ENCODE assay signal across 11 mouse cellular contexts in the genomic region with DNA sequence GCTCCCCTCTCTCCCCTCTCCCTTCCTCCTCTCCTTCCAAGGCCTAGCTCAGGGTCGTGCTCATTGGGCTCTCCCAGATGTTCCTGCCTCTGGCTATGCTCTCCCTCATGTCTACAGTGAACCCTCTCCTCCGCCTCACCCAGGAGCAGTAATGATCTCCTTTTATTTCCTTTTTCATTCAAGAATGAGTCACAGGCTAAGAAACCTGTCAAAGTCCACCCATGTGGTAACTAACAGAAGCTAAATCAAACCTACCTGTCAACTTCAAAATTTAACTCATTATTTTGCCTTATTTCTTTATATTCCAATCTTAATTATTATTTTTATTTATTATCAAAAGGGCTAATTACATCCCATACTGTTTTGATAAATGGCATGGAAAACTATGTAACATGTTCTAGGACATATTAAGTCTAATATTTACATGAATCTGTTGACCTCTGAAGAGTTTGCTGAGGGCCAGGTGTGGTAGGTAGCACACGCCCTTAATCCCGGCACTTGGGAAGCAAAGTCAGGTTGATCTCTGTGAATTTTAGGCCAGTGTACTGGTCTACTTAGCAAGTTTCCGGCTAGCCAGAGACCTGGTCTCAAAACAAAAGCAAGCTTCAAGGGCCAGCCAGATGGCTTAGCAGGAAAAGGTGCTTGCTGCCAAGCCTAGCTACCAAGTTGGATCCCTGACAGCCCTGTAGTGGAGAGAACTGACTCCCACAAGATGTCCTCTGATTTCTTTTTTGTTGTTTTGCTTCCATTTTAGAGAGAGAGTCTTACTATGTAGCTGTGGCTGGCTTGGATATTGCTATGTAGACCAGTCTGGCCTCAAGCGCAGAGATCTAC. TPM values are rescaled to one million over a fixed set of nuclear protein-coding genes. Genes with fewer than 3 reads are reported as not detected.
DNase-seq lines count a peak whose midpoint lies in the region; ATAC-seq and TF ChIP-seq lines count a peak whose summit lies in the region.
"Had no signal": no experiment of that assay in that cellular context is flagged by ENCODE, and none has a peak within 500 bp of the region (broad histone marks: within the 10 kb centered on the region; RNA-seq: fewer than 3 reads in every experiment).

No protein-coding gene starts in this region.

- no peaks in the 10 kb centered on the region for H3K9me3 ChIP-seq in lung, postnatal 0 days (ENCODE audit: low read length)
- no peaks in the 10 kb centered on the region for H3K9me3 ChIP-seq in midbrain, embryonic 16.5 days (replicated peaks; ENCODE audit: control insufficient read depth, low read length, poor library complexity, severe bottlenecking)

- TF ChIP-seq EP300 in lung, postnatal 0 days (IDR thresholded peaks at IDR 0.05) = no peak

- 71% methylated on average over 6 of the region's 6 CpGs for WGBS in lung, postnatal 0 days
- WGBS in cerebellum, adult 2 months = 37% methylated on average over 6 of the region's 6 CpGs
- WGBS in large intestine, adult 2 months = 41% methylated on average over 6 of the region's 6 CpGs
- 86% methylated on average over 6 of the region's 6 CpGs for WGBS in midbrain, embryonic 16.5 days

- ATAC-seq in lung, postnatal 0 days = no peak
- ATAC-seq in megakaryocyte, adult 5-6 weeks (ENCODE audit: poor library complexity, severe bottlenecking) = no peak
- ATAC-seq in midbrain, embryonic 16.5 days = no peak

- H3K27ac ChIP-seq in lung, postnatal 0 days (ENCODE audit: low read length) = no peak overlapping the region
- peak overlapping the region; percentile 63 for H3K27ac ChIP-seq in cerebellum, adult 2 months (ENCODE audit: insufficient read depth, low read length)
- no peak overlapping the region for H3K27ac ChIP-seq in midbrain, embryonic 16.5 days (ENCODE audit: low read length)

- H3K4me1 ChIP-seq in lung, postnatal 0 days (ENCODE audit: insufficient read depth, low read depth, low read length) = no peaks in the 10 kb centered on the region
- peaks cover 4% of the 10 kb centered on the region for H3K4me1 ChIP-seq in cerebellum, adult 2 months (ENCODE audit: control insufficient read depth, insufficient read depth, low read length)
- no peaks in the 10 kb centered on the region for H3K4me1 ChIP-seq in midbrain, embryonic 16.5 days (ENCODE audit: control insufficient read depth, insufficient read depth, low read length)

- H3K9ac ChIP-seq in lung, postnatal 0 days (replicated peaks; ENCODE audit: low read depth) = no peak overlapping the region
- no peak overlapping the region for H3K9ac ChIP-seq in midbrain, embryonic 16.5 days (ENCODE audit: low read depth, low read length)

- TF ChIP-seq POLR2A in cerebellum, adult 2 months (IDR thresholded peaks at IDR 0.05; ENCODE audit: borderline replicate concordance, insufficient read depth, low read length) = no peak

- TF ChIP-seq CTCF in lung, postnatal 0 days (IDR thresholded peaks at IDR 0.05) = no peak
- no peak for TF ChIP-seq CTCF in cerebellum, adult 2 months (IDR thresholded peaks at IDR 0.05; ENCODE audit: borderline replicate concordance, insufficient read depth, low read depth, low read length)

- no peak overlapping the region for H3K4me2 ChIP-seq in lung, postnatal 0 days (replicated peaks; ENCODE audit: low read depth, low read length)
- H3K4me2 ChIP-seq in midbrain, embryonic 16.5 days (ENCODE audit: low read length) = no peak overlapping the region
- H3K4me2 ChIP-seq: heart, embryonic 11.5 days had no signal

- peak; percentile 35 for DNase-seq in adrenal gland, postnatal 14 days
- DNase-seq in adrenal gland, postnatal 4 days (ENCODE audit: low spot score in 2 of 2) = no peak
- DNase-seq in lung, postnatal 36 days = peak; percentile 18
- no peak for DNase-seq in lung, postnatal 0 days (ENCODE audit: low spot score)
- peak; percentile 87 to 95 for DNase-seq in cerebellum, adult 2 months
- DNase-seq in large intestine, adult 2 months (ENCODE audit: low read depth, low spot score) = peak; percentile 51
- DNase-seq: kidney, adult 2 months; thymus, adult 18-20 months had no signal

- no peak overlapping the region for H3K4me3 ChIP-seq in lung, postnatal 0 days (ENCODE audit: low read depth, low read length)
- H3K4me3 ChIP-seq in cerebellum, adult 2 months (replicated peaks; ENCODE audit: insufficient read depth, low read depth, low read length) = no peak overlapping the region
- H3K4me3 ChIP-seq in midbrain, embryonic 16.5 days (ENCODE audit: low read depth, low read length) = no peak overlapping the region

- H3K27me3 ChIP-seq in lung, postnatal 0 days (replicated peaks; ENCODE audit: insufficient read depth, low read length) = no peaks in the 10 kb centered on the region
- no peaks in the 10 kb centered on the region for H3K27me3 ChIP-seq in cerebellum, adult 2 months (ENCODE audit: control insufficient read depth, insufficient read depth, low read length)
- H3K27me3 ChIP-seq in midbrain, embryonic 16.5 days (ENCODE audit: control insufficient read depth, insufficient read depth, low read depth, low read length) = no peaks in the 10 kb centered on the region

- H3K36me3 ChIP-seq in lung, postnatal 0 days (ENCODE audit: insufficient read depth, low read length) = no peaks in the 10 kb centered on the region
- no peaks in the 10 kb centered on the region for H3K36me3 ChIP-seq in midbrain, embryonic 16.5 days (ENCODE audit: control insufficient read depth, insufficient read depth, low read length)

RNA-seq across cellular contexts. Expression of gene Slc16a1, which starts 51.9 kb away (rescaled TPM):
- total RNA-seq in adrenal gland, postnatal 14 days (2021) = 77.1 and 104 TPM in 2 replicates
- total RNA-seq in adrenal gland, postnatal 4 days (2021) = 10 to 100 TPM; 57.6 to 63.5 TPM
- 17.2 and 17.5 TPM in 2 replicates for polyA plus RNA-seq in lung, postnatal 0 days (2015; fragmentation: Nextera tagmentation; extraction: Ambion mirVana)
- polyA plus RNA-seq in cerebellum, adult 2 months (2012; rRNA removed) = 29.9 and 31.9 TPM in 2 replicates
- polyA plus RNA-seq in large intestine, adult 2 months (2012; rRNA removed) = 26.8 and 33.6 TPM in 2 replicates
- total RNA-seq in megakaryocyte, adult 5-6 weeks (2015) = 7.3 and 9.2 TPM in 2 replicates
- 10.6 and 12.7 TPM in 2 replicates for total RNA-seq in megakaryocyte, adult 5-6 weeks (2017)
- polyA plus RNA-seq in midbrain, embryonic 16.5 days (2015; fragmentation: Nextera tagmentation; extraction: Ambion mirVana) = 8.9 and 10.2 TPM in 2 replicates

Comparison
In these comparisons a context has a peak if more than half of its experiments do, and no peak if none do; other contexts are left out.
1. DNase-seq: peak in adrenal gland, postnatal 14 days (single experiment), lung, postnatal 36 days (single experiment), cerebellum, adult 2 months (2 of 2) and large intestine, adult 2 months (single experiment); none in adrenal gland, postnatal 4 days (0 of 2) and lung, postnatal 0 days (single experiment).